Mouse (Mus musculus) midbrain, embryonic 11.5 days (tissue): ENCODE results near the gene Insm2. TPM values are rescaled to one million over a fixed set of nuclear protein-coding genes. Genes with fewer than 3 reads are reported as not detected.

ENCODE experiments used
- ATAC-seq: fragments of 200-750 bp; cut with Nextera tagmentation; 2 replicates; pipeline ENCODE4 v1.8.0; 2017; ENCODE audit warnings: moderate TSS enrichment, moderate library complexity; ENCODE audit not compliant: low FRiP score
- DNase-seq: peaks from one replicate; pipeline ENCODE4 v3.0.0; 2015; ENCODE audit warnings: low spot score; ENCODE audit errors: missing footprints
- H3K27ac ChIP-seq: fragments of 300-500 bp; sonication (generic); 2 replicates; pipeline ENCODE4 v1.5.1; 2014; ENCODE audit warnings: low read depth, low read length
- H3K27me3 ChIP-seq: fragments of 300-500 bp; sonication (generic); 2 replicates; pipeline ENCODE4 v1.6.1; 2014; ENCODE audit warnings: mild to moderate bottlenecking, low read length, moderate library complexity, mixed read lengths; ENCODE audit not compliant: control insufficient read depth, insufficient read depth
- H3K36me3 ChIP-seq: fragments of 300-500 bp; sonication (generic); 2 replicates; pipeline ENCODE4 v1.6.1; 2014; ENCODE audit warnings: mild to moderate bottlenecking, low read length, moderate library complexity, mixed read lengths; ENCODE audit not compliant: control insufficient read depth, insufficient read depth
- H3K4me1 ChIP-seq: fragments of 300-500 bp; sonication (generic); 2 replicates; pipeline ENCODE4 v1.6.1; 2014; ENCODE audit warnings: low read length; ENCODE audit not compliant: control insufficient read depth, insufficient read depth
- H3K4me2 ChIP-seq: fragments of 300-500 bp; sonication (generic); 2 replicates; pipeline ENCODE4 v1.6.1; 2014; ENCODE audit warnings: mild to moderate bottlenecking, moderate library complexity
- H3K4me3 ChIP-seq: fragments of 300-500 bp; sonication (generic); 2 replicates; pipeline ENCODE4 v1.5.1; 2014; ENCODE audit warnings: low read depth, low read length
- H3K9ac ChIP-seq: fragments of 300-500 bp; sonication (generic); 2 replicates; pipeline ENCODE4 v1.6.1; 2014; ENCODE audit warnings: low read length
- H3K9me3 ChIP-seq: fragments of 300-500 bp; sonication (generic); 2 replicates; pipeline ENCODE4 v1.6.1; 2016; ENCODE audit warnings: low read length; ENCODE audit not compliant: control insufficient read depth
- WGBS: fragments of 180-500 bp; shearing (Covaris S2); extraction: QIAGEN DNeasy Blood & Tissue Kit; methylation state at CpG from one replicate; pipeline ENCODE4 v1.1.7; 2014; 5-methylcytosine and 5-hydroxymethylcytosine counted together
- polyA plus RNA-seq: library from polyadenylated mRNA; unstranded; fragments of >200 nt; fragmentation: Nextera tagmentation; extraction: Ambion mirVana; gene quantifications from 2 replicates; pipeline ENCODE4 v1.2.1, GENCODE M21; 2014

Gene Insm2
- polyA plus RNA-seq, 1 experiment from 2014 or later, result 0.57 TPM

GRCm38 (mm10) chr12:55598537-55598886 is 715 bp upstream of the Insm2 start:
- H3K9me3 ChIP-seq, result no peaks in the 10 kb centered on the region
- ATAC-seq (no peak), DNase-seq (peak; percentile 85)
- 4% methylated on average over 7 of the region's 7 CpGs for WGBS
- no peak overlapping the region for H3K27ac ChIP-seq
- peak overlapping the region; percentile 22; the same call in 1 of the 2 replicates for H3K9ac ChIP-seq
- H3K27me3 ChIP-seq, result peaks cover 49% of the 10 kb centered on the region
- no peaks in the 10 kb centered on the region for H3K36me3 ChIP-seq
- H3K4me2 ChIP-seq, result peak overlapping the region; percentile 83
- H3K4me1 ChIP-seq, result peaks cover 20% of the 10 kb centered on the region
- H3K4me3 ChIP-seq, result peak overlapping the region; percentile 46

- Histone ChIP-seq H3K36me3 (no peaks in the 10 kb centered on the region), H3K4me2 (peak overlapping the region; percentile 83), H3K27me3 (peaks cover 49% of the 10 kb centered on the region), H3K27ac (no peak overlapping the region), H3K4me1 (peaks cover 20% of the 10 kb centered on the region), H3K9me3 (no peaks in the 10 kb centered on the region), H3K9ac (no peak overlapping the region), H3K4me3 (peak overlapping the region; percentile 46)
- ATAC-seq (peak; percentile 65), DNase-seq (peak; percentile 98)
- under 1% methylated on average over 103 of the region's 109 CpGs for WGBS
These were observed 644 bp downstream of the Insm2 start for GRCm38 (mm10) chr12:55599639-55600502.

GRCm38 (mm10) chr12:55600503-55600994 is 1.3 kb downstream of the Insm2 start:
- Histone ChIP-seq H3K4me1 (peaks cover 22% of the 10 kb centered on the region), H3K9ac (no peak overlapping the region), H3K27ac (no peak overlapping the region), H3K36me3 (no peaks in the 10 kb centered on the region), H3K4me2 (peak overlapping the region; percentile 83), H3K9me3 (no peaks in the 10 kb centered on the region), H3K4me3 (peak overlapping the region; percentile 46), H3K27me3 (peaks cover 49% of the 10 kb centered on the region)
- ATAC-seq, result peak; percentile 36
- 4% methylated on average over 42 of the region's 42 CpGs for WGBS
- peak; percentile 94 for DNase-seq

- H3K27me3 ChIP-seq, result peaks cover 28% of the 10 kb centered on the region
- peaks cover 13% of the 10 kb centered on the region for H3K4me1 ChIP-seq
- H3K27ac ChIP-seq, result no peak overlapping the region
- DNase-seq (no peak), ATAC-seq (no peak)
- WGBS, result 81% methylated on average over 3 of the region's 3 CpGs
- no peak overlapping the region for H3K4me3 ChIP-seq
- H3K9me3 ChIP-seq, result no peaks in the 10 kb centered on the region
- H3K9ac ChIP-seq, result no peak overlapping the region
- no peaks in the 10 kb centered on the region for H3K36me3 ChIP-seq
- H3K4me2 ChIP-seq, result no peak overlapping the region
These were observed 5.2 kb downstream of the Insm2 start for GRCm38 (mm10) chr12:55604411-55604810.

GRCm38 (mm10) chr12:55607902-55608301 is 8.7 kb downstream of the Insm2 start:
- peaks cover 2% of the 10 kb centered on the region; the same call in 1 of the 2 replicates for H3K4me1 ChIP-seq
- H3K9me3 ChIP-seq, result no peaks in the 10 kb centered on the region
- H3K27me3 ChIP-seq, result no peaks in the 10 kb centered on the region
- 33% methylated on average over 4 of the region's 4 CpGs for WGBS
- no peak overlapping the region for H3K4me2 ChIP-seq
- H3K4me3 ChIP-seq, result no peak overlapping the region
- no peaks in the 10 kb centered on the region for H3K36me3 ChIP-seq
- ATAC-seq (peak; percentile 73), DNase-seq (no peak)
- no peak overlapping the region for H3K27ac ChIP-seq
- H3K9ac ChIP-seq, result no peak overlapping the region

- 74% methylated on average over 2 of the region's 2 CpGs for WGBS
These were observed 11.6 kb downstream of the Insm2 start for GRCm38 (mm10) chr12:55610812-55611211.

GRCm38 (mm10) chr12:55620321-55620720 is 21.1 kb downstream of the Insm2 start:
- Histone ChIP-seq H3K9ac (no peak overlapping the region), H3K4me2 (no peak overlapping the region), H3K36me3 (no peaks in the 10 kb centered on the region), H3K9me3 (no peaks in the 10 kb centered on the region), H3K27ac (no peak overlapping the region), H3K27me3 (no peaks in the 10 kb centered on the region), H3K4me1 (peaks cover 4% of the 10 kb centered on the region; the same call in 1 of the 2 replicates), H3K4me3 (no peak overlapping the region)
- no peak for DNase-seq
- ATAC-seq, result no peak
- WGBS, result 46% methylated on average over 2 of the region's 2 CpGs

More at GRCm38 (mm10) chr12:55610812-55611211, 11.6 kb downstream of the Insm2 start:
- DNase-seq (peak; percentile 21), ATAC-seq (no peak)
- Histone ChIP-seq H3K36me3 (no peaks in the 10 kb centered on the region), H3K4me3 (no peak overlapping the region), H3K9ac (no peak overlapping the region), H3K27me3 (no peaks in the 10 kb centered on the region), H3K4me2 (no peak overlapping the region), H3K27ac (no peak overlapping the region), H3K9me3 (no peaks in the 10 kb centered on the region), H3K4me1 (no peaks in the 10 kb centered on the region)

GRCm38 (mm10) chr12:55622615-55623245 is 23.5 kb downstream of the Insm2 start:
- peak; percentile 50; the same call in 1 of the 2 replicates for ATAC-seq
- H3K27ac ChIP-seq, result no peak overlapping the region

GRCm38 (mm10) chr12:55623254-55623653 is 24.0 kb downstream of the Insm2 start:
- ATAC-seq (no peak), DNase-seq (no peak)
- peaks cover 4% of the 10 kb centered on the region; the same call in 1 of the 2 replicates for H3K4me1 ChIP-seq
- H3K27ac ChIP-seq, result no peak overlapping the region
- no peak overlapping the region for H3K4me3 ChIP-seq
- no peaks in the 10 kb centered on the region for H3K27me3 ChIP-seq
- H3K4me2 ChIP-seq, result no peak overlapping the region
- H3K9ac ChIP-seq, result no peak overlapping the region
- H3K36me3 ChIP-seq, result no peaks in the 10 kb centered on the region
- H3K9me3 ChIP-seq, result no peaks in the 10 kb centered on the region
- WGBS, result 84% methylated on average over 5 of the region's 5 CpGs

More at GRCm38 (mm10) chr12:55622615-55623245, 23.5 kb downstream of the Insm2 start:
- no peak for DNase-seq
- Histone ChIP-seq H3K36me3 (no peaks in the 10 kb centered on the region), H3K27me3 (no peaks in the 10 kb centered on the region), H3K4me1 (peaks cover 4% of the 10 kb centered on the region; the same call in 1 of the 2 replicates), H3K9ac (no peak overlapping the region), H3K4me3 (no peak overlapping the region), H3K9me3 (no peaks in the 10 kb centered on the region), H3K4me2 (no peak overlapping the region)
- WGBS, result 38% methylated on average over 3 of the region's 3 CpGs
